Mouse (Mus musculus): Measurements from ENCODE around the gene Zfp956. TPM values are rescaled to one million over a fixed set of nuclear protein-coding genes. Genes with fewer than 3 reads are reported as not detected.

The Zfp956 gene
- 21.3 TPM for total RNA-seq (2023)

DNA sequence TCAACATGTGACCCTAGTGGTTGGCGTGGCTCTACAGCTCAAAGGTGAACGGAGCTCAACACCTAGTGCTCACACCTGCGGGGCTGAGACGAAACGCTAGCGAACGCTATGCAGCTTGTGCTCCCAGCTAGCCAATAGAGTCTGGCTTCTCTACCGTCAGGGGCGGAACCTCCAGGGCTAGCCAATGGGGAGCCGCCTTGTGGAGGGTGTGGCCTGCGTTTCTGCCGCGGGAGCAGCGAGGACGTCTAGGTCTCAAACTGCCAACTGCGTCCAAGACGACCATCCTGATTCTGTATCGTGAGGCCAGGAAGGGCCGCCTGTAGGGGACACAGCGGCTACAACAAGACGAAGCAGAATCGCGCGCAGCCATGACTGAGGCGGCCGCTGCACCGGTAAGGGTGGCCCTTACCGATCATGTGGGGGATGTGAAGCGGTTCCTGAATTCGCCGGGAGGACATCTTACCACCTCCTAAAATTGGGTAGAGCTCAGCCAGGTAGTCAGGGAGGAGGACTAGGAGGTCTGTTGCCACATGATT lies at the start of gene Zfp956:
Zfp956 (plus strand) TSS at position 200 of the 536 bp plus-strand sequence.

DNA sequence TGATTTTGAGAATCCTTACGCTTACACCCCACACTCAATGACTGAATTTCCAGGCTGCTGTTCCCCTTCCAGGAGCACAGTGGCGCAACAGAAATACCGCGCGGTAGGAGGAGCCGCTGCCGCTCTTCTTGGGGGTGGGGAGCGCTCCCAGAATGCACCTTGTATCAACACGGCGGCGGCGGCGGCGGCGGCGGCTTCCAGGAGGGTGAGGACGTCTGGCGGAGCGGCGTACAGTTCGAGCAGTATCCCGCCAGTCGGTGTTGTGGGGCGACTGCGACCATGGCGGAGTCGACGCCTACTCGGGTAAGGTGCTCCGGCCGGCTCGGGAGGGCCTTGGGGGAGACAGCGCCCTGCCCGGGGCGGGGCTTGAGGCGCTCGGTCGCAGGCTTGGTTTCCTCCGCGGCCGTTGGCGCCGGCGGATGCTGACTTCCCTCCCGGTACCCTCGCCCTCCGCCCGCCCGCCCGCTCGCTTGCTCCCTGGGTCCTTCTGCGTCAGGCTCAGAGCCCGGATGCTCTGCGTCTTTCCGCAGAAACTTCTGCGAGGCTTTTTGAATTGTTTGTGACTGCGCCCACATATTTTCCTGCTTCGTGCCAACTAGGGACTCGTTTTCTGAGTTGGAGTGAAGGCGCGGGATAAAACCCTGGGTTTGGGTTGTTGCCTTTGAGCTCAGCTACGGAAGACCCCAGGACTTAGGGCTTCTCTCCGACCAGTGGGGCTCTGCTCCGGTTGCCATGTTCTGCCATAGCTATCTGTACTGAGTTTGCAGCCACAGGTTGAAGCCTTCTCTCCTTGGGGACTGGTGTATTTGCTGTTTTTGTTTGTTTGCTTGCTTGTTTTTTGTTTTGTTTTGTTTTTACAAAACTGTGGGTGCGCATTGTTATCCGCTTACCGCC lies 32.5 kb upstream of the Zfp956 start, which contains the start of gene Zfp212:
Zfp212 (plus strand) TSS at position 30 of the 894 bp plus-strand sequence.

Other genes starting within 250 kb of the Zfp956 start
- gene Pdia4, start 140.0 kb upstream of the Zfp956 start, total RNA-seq (2023): 69.8 TPM
- not detected for gene Zfp786, start 122.5 kb upstream of the Zfp956 start, total RNA-seq (2023)
- gene Zfp398, start 117.7 kb upstream of the Zfp956 start, total RNA-seq (2023): 32.4 TPM
- 10.6 TPM for gene Zfp282, start 76.2 kb upstream of the Zfp956 start, total RNA-seq (2023)
- gene Zfp212, start 32.9 kb upstream of the Zfp956 start, total RNA-seq (2023): 67.8 TPM
- gene Zfp777, start 95.5 kb downstream of the Zfp956 start, total RNA-seq (2023): 57.8 TPM
- gene Zfp746, start 133.2 kb downstream of the Zfp956 start, total RNA-seq (2023): 76.9 TPM

Measured in CD4-positive naive resting alpha-beta T cell, adult 57 days (primary cell).